Mouse (Mus musculus) brain, embryonic 14.5 days (tissue): Measurements from ENCODE around the gene Ffar1.

Source experiments
- CTCF ChIP-seq: fragments of 200-500 bp; IDR thresholded peaks from 2 replicates; pipeline ENCODE4 v1.5.1; 2012; ENCODE audit warnings: inconsistent platforms, mild to moderate bottlenecking, moderate library complexity, borderline replicate concordance; ENCODE audit not compliant: insufficient read depth, insufficient read length; ENCODE audit errors: extremely low read depth
- POLR2A ChIP-seq: fragments of 200-500 bp; IDR thresholded peaks from 2 replicates; pipeline ENCODE4 v1.6.1; 2012; ENCODE audit warnings: mild to moderate bottlenecking, inconsistent platforms, borderline replicate concordance; ENCODE audit not compliant: poor library complexity, insufficient read depth, insufficient read length, severe bottlenecking; ENCODE audit errors: extremely low read depth

DNA sequence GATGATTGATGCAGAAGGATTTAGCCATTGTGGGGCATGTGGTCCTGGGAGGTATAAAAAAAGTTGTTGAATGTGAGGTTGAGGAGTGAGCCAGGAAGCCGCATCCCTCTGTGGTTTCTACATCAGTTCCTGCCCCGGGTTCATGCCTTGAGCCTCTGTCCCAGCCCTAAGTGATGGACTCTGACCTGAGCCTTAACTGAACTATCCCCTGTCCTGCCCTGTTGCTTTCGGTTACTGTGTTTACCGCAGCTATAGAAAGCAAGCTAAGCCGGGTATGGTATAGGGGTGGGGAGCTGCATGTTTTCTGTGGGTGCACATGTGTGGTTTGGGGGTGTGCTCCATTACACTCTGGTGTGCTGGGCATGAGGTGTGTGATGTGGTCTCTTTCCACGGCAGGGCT lies 48.4 kb upstream of the Ffar1 start:
- TF ChIP-seq CTCF (no peak), POLR2A (no peak)
